Mouse (Mus musculus) neural tube, embryonic 11.5 days (tissue): Measurements from ENCODE around the gene 2900026A02Rik. TPM values are rescaled to one million over a fixed set of nuclear protein-coding genes. Genes with fewer than 3 reads are reported as not detected.
A peak's percentile ranks its signal among the peaks of the same experiment; 100 is the strongest.

Experiments
- ATAC-seq: fragments of 200-750 bp; cut with Nextera tagmentation; 2 replicates; pipeline ENCODE4 v1.8.0; 2017; ENCODE audit warnings: moderate number of reproducible peaks, mild to moderate bottlenecking, moderate TSS enrichment, moderate library complexity; ENCODE audit not compliant: insufficient read depth, low FRiP score, low TSS enrichment
- DNase-seq: peaks from one replicate; pipeline ENCODE4 v3.0.0-alpha.2; 2015; ENCODE audit warnings: low spot score
- H3K27ac ChIP-seq: fragments of 300-500 bp; sonication (generic); 2 replicates; pipeline ENCODE4 v1.5.1; 2014; ENCODE audit warnings: low read depth, mild to moderate bottlenecking, low read length
- H3K27me3 ChIP-seq: fragments of 300-500 bp; sonication (generic); 2 replicates; pipeline ENCODE4 v1.6.1; 2014; ENCODE audit warnings: mild to moderate bottlenecking, low read length, mixed read lengths; ENCODE audit not compliant: control insufficient read depth, insufficient read depth
- H3K36me3 ChIP-seq: fragments of 300-500 bp; sonication (generic); 2 replicates; pipeline ENCODE4 v1.6.1; 2014; ENCODE audit warnings: mild to moderate bottlenecking, low read length, moderate library complexity, mixed read lengths; ENCODE audit not compliant: control insufficient read depth, insufficient read depth
- H3K4me1 ChIP-seq: fragments of 300-500 bp; sonication (generic); 2 replicates; pipeline ENCODE4 v1.6.1; 2014; ENCODE audit warnings: low read length, mixed read lengths; ENCODE audit not compliant: control insufficient read depth, insufficient read depth
- H3K4me2 ChIP-seq: fragments of 300-500 bp; sonication (generic); 2 replicates; pipeline ENCODE4 v1.6.1; 2014; ENCODE audit warnings: low read depth, mild to moderate bottlenecking, moderate library complexity
- H3K4me3 ChIP-seq: fragments of 300-500 bp; sonication (generic); 2 replicates; pipeline ENCODE4 v1.5.1; 2014; ENCODE audit warnings: low read depth, low read length
- H3K9ac ChIP-seq: fragments of 300-500 bp; sonication (generic); 2 replicates; pipeline ENCODE4 v1.6.1; 2014; ENCODE audit warnings: mild to moderate bottlenecking, low read length
- H3K9me3 ChIP-seq: fragments of 300-500 bp; sonication (generic); 2 replicates; pipeline ENCODE4 v1.6.1; 2016; ENCODE audit warnings: low read length; ENCODE audit not compliant: control insufficient read depth
- WGBS: fragments of 180-500 bp; shearing (Covaris S2); extraction: QIAGEN DNeasy Blood & Tissue Kit; methylation state at CpG from one replicate; pipeline ENCODE4 v1.1.7; 2014; 5-methylcytosine and 5-hydroxymethylcytosine counted together
- polyA plus RNA-seq: library from polyadenylated mRNA; unstranded; fragments of >200 nt; fragmentation: Nextera tagmentation; extraction: Ambion mirVana; gene quantifications from 2 replicates; pipeline ENCODE4 v1.2.1, GENCODE M21; 2014

Gene 2900026A02Rik
- polyA plus RNA-seq, 1 experiment from 2014 or later: 1.3 TPM

DNA sequence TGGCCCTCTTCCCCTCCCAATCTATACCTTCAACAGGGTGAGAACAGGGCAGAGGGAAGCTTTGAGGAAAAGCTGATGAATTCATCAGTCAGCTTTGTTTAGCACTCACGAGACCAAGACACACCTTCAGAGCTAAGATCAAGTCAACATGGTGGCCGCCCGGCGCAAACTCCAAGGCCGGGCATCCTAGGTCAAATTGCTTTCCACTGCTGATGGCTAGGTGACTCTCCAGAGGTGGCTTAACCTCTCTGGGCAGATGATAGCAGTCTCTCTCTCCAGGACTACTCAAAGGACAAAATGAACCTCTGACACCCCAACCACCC lies 67.6 kb downstream of the 2900026A02Rik start:
- H3K9me3 ChIP-seq: no peaks in the 10 kb centered on the region
- 97% methylated on average over 5 of the region's 5 CpGs for WGBS
- DNase-seq: no peak
- H3K9ac ChIP-seq: no peak overlapping the region
- ATAC-seq: no peak
- H3K36me3 ChIP-seq: no peaks in the 10 kb centered on the region
- H3K4me3 ChIP-seq: no peak overlapping the region
- H3K27ac ChIP-seq: no peak overlapping the region; the same call in 1 of the 2 replicates
- no peak overlapping the region for H3K4me2 ChIP-seq
- no peaks in the 10 kb centered on the region for H3K27me3 ChIP-seq
- H3K4me1 ChIP-seq: peaks cover 12% of the 10 kb centered on the region; the same call in 1 of the 2 replicates

DNA sequence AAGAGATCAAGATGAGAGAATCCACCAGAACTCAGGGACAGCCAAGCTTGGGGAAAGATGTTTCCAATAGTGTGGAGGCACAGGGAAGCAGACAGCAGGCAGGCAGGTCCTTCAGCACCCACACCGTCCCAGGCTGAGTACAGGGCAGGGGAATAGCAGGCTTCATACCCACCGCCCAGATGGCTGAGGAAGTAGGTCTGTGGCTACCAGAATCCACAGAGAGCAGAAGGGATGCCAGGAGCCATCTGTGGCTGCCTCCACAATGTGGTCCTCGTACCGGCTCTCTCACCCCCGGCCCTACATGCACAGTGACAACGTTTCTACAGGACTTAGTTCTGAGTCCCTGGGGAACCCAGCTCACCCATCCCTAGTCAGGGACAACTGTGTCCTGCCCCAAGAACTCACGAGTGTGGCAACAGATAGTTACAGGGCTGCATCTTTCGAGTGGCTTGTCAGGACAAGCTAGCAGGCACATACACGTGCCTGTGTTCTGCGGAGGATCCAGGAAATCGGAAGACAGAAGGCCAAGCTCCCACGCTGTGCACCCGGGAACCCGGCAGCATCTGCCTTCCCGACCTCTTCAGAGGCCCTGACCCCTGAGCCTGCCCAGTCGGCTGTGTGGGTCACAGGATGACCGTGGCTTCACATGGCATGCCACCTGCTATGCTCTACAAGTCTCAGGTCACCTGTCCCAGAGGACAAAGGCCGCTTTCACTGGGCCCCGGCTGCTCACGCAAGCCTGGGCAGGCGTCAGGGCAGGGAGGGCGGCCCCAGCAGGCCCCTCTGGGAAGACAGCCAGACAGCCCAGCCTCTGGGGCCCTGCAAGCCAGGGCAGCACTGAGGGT lies 68.2 kb downstream of the 2900026A02Rik start:
- ATAC-seq (no peak), DNase-seq (no peak)
- Histone ChIP-seq H3K27me3 (no peaks in the 10 kb centered on the region), H3K9ac (no peak overlapping the region), H3K9me3 (no peaks in the 10 kb centered on the region), H3K4me3 (no peak overlapping the region), H3K27ac (no peak overlapping the region; the same call in 1 of the 2 replicates), H3K36me3 (no peaks in the 10 kb centered on the region), H3K4me2 (no peak overlapping the region), H3K4me1 (peaks cover 9% of the 10 kb centered on the region; the same call in 1 of the 2 replicates)
- 62% methylated on average over 22 of the region's 22 CpGs for WGBS

DNA sequence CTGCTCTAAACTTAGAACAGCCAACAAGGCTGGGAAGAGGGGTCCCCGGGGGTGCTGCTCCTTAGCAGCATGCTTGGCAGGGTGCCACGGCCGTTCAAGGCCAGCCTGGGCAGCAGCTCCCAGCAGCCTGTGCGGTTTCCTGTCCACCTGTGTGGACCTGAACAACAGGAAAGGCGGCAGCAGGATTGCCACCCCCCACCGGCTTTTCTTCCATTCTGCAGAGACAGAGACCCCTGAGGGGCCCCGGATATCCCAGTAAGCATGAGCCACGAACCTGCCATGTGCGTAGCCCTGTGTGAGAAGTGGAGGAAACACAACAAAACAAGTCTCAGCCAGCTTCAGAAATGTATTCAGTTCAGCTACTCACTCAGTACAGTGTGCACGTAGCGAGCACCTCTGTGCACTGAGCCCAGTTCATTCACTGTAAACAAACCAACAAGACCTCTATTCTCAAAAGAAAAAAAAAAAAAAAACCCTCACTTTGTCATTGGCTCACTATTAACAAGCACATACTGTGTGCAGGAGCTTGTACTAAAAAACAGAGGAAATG lies 69.4 kb downstream of the 2900026A02Rik start:
- Histone ChIP-seq H3K4me1 (peaks cover 9% of the 10 kb centered on the region; the same call in 1 of the 2 replicates), H3K4me2 (no peak overlapping the region), H3K9ac (no peak overlapping the region), H3K36me3 (no peaks in the 10 kb centered on the region), H3K27me3 (no peaks in the 10 kb centered on the region), H3K9me3 (no peaks in the 10 kb centered on the region), H3K27ac (0 out of 2 replicates have a peak overlapping the region, but pooled peaks have one; percentile 4), H3K4me3 (no peak overlapping the region)
- WGBS: 63% methylated on average over 11 of the region's 11 CpGs
- DNase-seq (no peak), ATAC-seq (no peak)

DNA sequence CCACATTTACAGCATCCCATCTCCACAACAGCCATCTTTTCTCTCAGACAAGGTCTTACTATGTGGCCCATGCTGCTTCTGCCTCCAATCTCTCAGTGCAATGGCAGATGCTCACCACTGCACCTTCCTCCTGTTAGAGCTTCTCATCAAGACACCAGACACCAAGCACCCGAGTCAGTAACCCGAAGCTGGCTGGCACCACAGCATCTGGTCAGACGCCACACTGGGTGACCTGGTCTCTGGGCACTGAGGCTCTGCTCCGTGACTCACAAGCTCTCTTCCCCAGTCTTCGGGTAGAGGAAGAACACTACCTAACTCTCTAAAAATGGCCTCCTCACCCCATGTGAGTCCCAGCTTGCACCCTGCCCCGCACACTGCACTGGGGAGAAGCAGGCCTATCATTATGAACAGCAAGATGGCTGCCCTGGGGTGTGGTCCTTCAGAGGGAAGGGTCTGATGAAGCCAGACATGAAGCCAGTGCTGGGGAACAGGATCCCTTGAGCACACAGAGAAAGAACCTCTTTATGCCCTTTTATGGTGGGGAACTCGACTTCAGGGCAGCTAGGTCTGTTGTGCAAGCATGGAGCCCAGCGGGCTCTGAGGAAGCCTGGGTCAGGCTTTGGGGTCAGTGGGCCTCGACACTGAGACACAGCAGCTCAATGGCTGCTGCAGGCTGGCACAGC lies 70.0 kb downstream of the 2900026A02Rik start:
- 60% methylated on average over 9 of the region's 9 CpGs for WGBS
- no peaks in the 10 kb centered on the region for H3K36me3 ChIP-seq
- ATAC-seq (no peak), DNase-seq (no peak)
- H3K4me3 ChIP-seq: no peak overlapping the region
- H3K9ac ChIP-seq: no peak overlapping the region
- H3K4me2 ChIP-seq: no peak overlapping the region
- no peaks in the 10 kb centered on the region for H3K9me3 ChIP-seq
- no peaks in the 10 kb centered on the region for H3K27me3 ChIP-seq
- H3K4me1 ChIP-seq: peaks cover 9% of the 10 kb centered on the region; the same call in 1 of the 2 replicates
- 0 out of 2 replicates have a peak overlapping the region, but pooled peaks have one; percentile 4 for H3K27ac ChIP-seq

DNA sequence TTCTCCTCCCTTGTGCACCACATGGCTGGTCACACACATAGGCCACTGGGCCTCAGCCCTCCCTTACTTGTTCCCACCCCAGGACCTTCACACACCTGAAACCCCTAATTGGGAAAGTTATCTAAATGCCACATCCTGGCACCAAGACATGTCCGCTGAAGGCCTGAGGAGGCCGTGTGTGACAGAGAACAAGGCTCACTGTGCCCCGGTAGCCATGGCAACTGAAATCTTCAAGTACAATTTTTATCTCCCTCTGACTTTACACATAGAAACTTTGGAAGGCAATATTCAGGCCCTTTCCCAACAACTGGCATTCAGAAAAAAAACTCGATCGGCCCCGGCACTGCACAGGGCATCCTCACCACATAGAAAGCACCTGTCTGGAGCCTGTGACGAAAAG lies 72.0 kb downstream of the 2900026A02Rik start:
- Histone ChIP-seq H3K4me1 (peaks cover 14% of the 10 kb centered on the region; the same call in 1 of the 2 replicates), H3K9ac (no peak overlapping the region), H3K27ac (no peak overlapping the region), H3K4me3 (no peak overlapping the region), H3K36me3 (no peaks in the 10 kb centered on the region), H3K27me3 (no peaks in the 10 kb centered on the region), H3K9me3 (no peaks in the 10 kb centered on the region), H3K4me2 (no peak overlapping the region)
- ATAC-seq (no peak), DNase-seq (no peak)
- WGBS: 88% methylated on average over 7 of the region's 7 CpGs

DNA sequence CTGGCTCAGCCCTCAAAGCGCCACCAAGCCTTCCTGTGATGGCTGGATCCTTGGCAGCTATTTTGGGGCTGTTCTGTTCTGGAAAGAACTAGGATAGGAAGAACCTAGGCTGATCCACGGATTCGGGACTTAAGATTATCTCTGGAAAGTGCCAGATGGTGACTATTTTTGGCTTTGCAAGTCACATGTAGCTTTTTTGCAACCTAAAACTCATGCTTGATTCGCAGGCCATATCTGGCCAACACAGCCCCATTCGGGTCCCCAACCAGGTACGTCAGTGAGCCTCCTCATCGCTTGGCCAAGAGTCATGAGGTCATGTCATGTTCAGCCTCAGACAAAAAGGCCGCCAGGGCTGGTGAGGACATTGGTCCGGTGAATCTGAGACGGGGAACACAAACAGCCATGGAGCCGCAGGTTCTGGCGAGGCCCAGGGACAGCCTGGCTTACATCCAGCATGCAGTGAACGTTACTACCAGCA lies 73.0 kb downstream of the 2900026A02Rik start:
- Histone ChIP-seq H3K4me1 (peaks cover 9% of the 10 kb centered on the region; the same call in 1 of the 2 replicates), H3K4me3 (no peak overlapping the region), H3K27ac (no peak overlapping the region), H3K4me2 (no peak overlapping the region), H3K9ac (no peak overlapping the region), H3K36me3 (no peaks in the 10 kb centered on the region), H3K27me3 (no peaks in the 10 kb centered on the region), H3K9me3 (no peaks in the 10 kb centered on the region)
- ATAC-seq: no peak
- DNase-seq: no peak
- 88% methylated on average over 13 of the region's 13 CpGs for WGBS

DNA sequence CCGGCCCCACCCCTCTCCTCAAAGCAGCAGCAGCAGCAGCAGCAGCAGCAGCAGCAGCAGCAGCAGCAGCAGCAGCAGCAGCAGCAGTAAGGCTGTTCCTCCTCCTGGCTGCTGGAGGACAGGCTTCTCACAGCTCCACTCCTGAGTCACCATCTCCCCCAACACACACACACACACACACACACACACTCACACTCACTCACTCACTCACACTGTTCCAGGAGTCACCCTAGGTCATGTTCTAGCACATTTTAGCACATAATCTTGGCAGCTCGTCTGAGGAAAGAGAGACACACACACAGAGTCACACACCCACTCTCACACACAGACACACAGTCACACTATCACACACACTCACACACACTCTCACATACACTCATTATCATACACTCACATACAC lies 74.4 kb downstream of the 2900026A02Rik start:
- WGBS: 73% methylated on average over 2 of the region's 2 CpGs
- no peak overlapping the region for H3K27ac ChIP-seq
- peaks cover 9% of the 10 kb centered on the region; the same call in 1 of the 2 replicates for H3K4me1 ChIP-seq
- H3K4me3 ChIP-seq: no peak overlapping the region
- H3K27me3 ChIP-seq: no peaks in the 10 kb centered on the region
- ATAC-seq: no peak
- DNase-seq: no peak
- H3K9ac ChIP-seq: no peak overlapping the region
- no peaks in the 10 kb centered on the region for H3K9me3 ChIP-seq
- no peaks in the 10 kb centered on the region for H3K36me3 ChIP-seq
- H3K4me2 ChIP-seq: no peak overlapping the region

DNA sequence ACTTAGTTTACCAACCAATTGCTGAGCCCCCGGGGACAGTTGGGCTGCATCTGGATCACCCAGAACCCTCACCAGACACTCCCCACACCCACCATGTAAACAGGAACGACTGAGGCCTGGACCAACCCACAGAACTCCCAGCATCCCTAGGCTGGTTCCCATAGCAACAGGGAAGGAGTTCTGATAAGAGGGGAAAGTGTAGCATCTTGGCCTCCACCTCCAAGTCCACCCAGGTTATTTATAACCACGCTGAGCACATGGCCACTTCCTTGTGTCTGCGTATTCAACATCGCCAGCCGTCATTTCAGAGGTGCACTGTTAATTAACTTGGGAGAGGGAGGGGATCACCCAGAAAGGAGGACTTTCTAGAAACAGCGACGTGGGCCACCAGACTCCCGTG lies 75.9 kb downstream of the 2900026A02Rik start:
- Histone ChIP-seq H3K4me2 (no peak overlapping the region), H3K9me3 (no peaks in the 10 kb centered on the region), H3K4me1 (peaks cover 5% of the 10 kb centered on the region; the same call in 1 of the 2 replicates), H3K4me3 (no peak overlapping the region), H3K36me3 (no peaks in the 10 kb centered on the region), H3K9ac (no peak overlapping the region), H3K27ac (0 out of 2 replicates have a peak overlapping the region, but pooled peaks have one; percentile 49), H3K27me3 (no peaks in the 10 kb centered on the region)
- no peak for ATAC-seq
- 73% methylated on average over 9 of the region's 9 CpGs for WGBS
- DNase-seq: no peak
